Mouse (Mus musculus): ENCODE measurements around the gene Enho. TPM values are rescaled to one million over a fixed set of nuclear protein-coding genes. Genes with fewer than 3 reads are reported as not detected.

Enho gene
- polyA plus RNA-seq, 1 experiment = 0.39 TPM

DNA sequence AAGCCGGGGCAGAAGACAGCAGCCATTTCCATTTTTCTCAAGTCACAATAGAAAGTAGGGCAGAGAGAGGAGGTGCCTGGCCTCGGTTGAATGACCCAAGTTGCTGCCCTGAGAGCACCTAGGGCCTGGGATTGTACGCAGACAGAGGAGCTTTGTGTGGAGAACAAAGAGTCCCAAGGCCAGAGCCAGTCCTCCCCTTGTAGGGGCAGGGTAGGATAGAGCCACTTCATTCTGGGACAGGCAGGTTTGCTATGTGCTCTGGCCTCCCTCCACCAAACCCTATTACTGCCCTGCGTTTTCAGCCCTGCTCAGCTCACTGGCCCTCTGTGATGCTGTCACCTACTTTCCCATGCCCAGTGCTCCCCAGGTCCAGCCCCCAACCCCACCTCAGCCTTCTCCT, 8.0 kb upstream of the Enho start:
- Histone ChIP-seq H3K36me3 (replicated peaks; ENCODE audit: low read length) (no peaks in the 10 kb centered on the region), H3K4me3 (replicated peaks) (no peak overlapping the region), H3K9me3 (peaks cover 5% of the 10 kb centered on the region), H3K27me3 (replicated peaks) (peaks cover 34% of the 10 kb centered on the region), H3K4me1 (peaks cover under 1% of the 10 kb centered on the region; the same call in 1 of the 2 replicates)
- TF ChIP-seq FLI1 (IDR thresholded peaks at IDR 0.05; ENCODE audit: low read length) = no peak
- no peak for TF ChIP-seq GATA1 (IDR thresholded peaks at IDR 0.05; ENCODE audit: borderline replicate concordance, low read length)

DNA sequence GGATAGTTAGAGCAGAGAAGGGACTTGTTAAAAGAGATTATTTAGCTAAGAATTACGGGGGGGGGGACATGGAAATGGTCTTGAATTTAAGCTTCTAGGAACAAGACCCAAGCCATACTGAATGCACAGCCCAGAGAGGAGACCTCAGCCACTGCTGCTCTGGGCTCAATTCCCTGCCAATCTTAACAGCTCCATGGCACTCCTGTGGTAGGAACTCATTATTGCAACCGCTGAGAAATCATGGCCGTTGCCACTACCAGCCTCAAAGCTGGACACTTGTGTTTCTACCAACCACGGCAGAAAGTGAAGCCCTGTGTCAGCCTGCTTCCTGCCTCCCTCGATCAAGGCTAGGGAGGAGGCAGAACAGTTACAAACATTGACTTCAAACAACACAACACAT, 5.4 kb upstream of the Enho start:
- Histone ChIP-seq H3K9me3 (peaks cover 5% of the 10 kb centered on the region), H3K27me3 (replicated peaks) (peaks cover 45% of the 10 kb centered on the region), H3K4me3 (replicated peaks) (no peak overlapping the region), H3K4me1 (peaks cover 3% of the 10 kb centered on the region), H3K36me3 (replicated peaks; ENCODE audit: low read length) (no peaks in the 10 kb centered on the region)
- TF ChIP-seq FLI1 (IDR thresholded peaks at IDR 0.05; ENCODE audit: low read length) (no peak), GATA1 (IDR thresholded peaks at IDR 0.05; ENCODE audit: borderline replicate concordance, low read length) (no peak)

DNA sequence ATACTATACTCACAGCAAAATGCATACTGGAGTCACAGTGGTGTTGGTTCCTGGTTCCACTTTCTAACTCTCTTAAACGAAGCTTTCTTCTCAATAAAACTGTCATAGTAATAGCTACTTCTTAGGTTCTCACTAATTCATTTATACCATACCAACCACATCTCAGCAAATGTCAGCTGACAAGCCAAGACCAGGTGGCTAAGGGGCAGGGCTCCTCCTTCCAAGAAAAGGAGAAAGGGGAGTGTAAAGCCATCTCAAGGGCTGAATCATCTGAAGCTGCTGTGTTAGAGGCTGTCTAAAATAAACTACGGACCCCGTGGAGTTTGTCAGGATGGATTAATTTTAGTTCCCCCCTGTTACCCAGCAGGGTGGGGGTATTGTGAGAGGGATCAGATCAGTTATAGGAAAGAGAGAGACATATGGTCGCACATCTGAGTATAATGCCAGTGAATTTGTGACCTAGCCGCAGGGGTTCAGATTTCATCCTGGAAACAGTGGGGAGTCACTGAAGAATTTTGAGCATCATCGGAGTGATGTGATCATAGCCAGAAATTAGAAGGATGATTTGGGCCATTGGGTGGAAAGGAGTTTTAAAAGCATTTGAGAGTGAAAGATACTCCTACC, 1.2 kb upstream of the Enho start:
- H3K9me3 ChIP-seq = peaks cover 32% of the 10 kb centered on the region
- H3K4me3 ChIP-seq (replicated peaks) = no peak overlapping the region
- TF ChIP-seq GATA1 (IDR thresholded peaks at IDR 0.05; ENCODE audit: borderline replicate concordance, low read length) = no peak
- no peak for TF ChIP-seq FLI1 (IDR thresholded peaks at IDR 0.05; ENCODE audit: low read length)
- no peaks in the 10 kb centered on the region for H3K36me3 ChIP-seq (replicated peaks; ENCODE audit: low read length)
- H3K27me3 ChIP-seq (replicated peaks) = peaks cover 70% of the 10 kb centered on the region
- peaks cover 21% of the 10 kb centered on the region for H3K4me1 ChIP-seq

DNA sequence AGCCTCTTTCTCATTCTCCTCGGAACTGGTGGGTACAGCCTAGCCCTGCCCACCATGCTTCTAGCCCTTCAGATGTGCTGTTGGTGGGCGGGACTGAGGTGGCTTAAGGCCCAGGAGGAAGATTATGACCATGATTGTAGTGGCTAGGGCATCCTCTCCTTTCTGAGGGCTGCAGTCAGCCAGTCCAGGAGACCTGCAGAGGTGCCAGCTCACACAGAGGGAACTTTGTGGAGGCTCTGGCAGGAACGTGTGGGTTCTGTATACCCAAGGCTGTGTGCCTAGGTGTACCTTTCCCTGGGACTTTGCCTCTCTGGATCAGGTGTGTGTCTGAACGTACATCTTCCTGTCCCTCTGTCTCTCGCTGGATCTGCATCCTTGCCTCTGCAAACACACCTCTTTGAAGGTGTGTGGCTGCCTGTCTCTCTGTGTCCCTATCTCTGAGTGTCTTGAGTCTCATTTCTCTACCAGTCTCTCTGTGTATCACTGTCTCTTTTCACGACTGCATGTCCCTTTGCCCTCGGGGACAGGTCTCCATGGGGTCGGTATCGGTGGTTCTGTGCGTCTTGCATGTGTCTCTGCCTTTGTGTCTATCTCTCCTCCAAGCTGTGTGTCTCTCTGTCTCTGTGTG, 796 bp downstream of the Enho start:
- no peaks in the 10 kb centered on the region for H3K36me3 ChIP-seq (replicated peaks; ENCODE audit: low read length)
- H3K27me3 ChIP-seq (replicated peaks) = peaks cover 79% of the 10 kb centered on the region
- peaks cover 21% of the 10 kb centered on the region for H3K4me1 ChIP-seq
- no peak for TF ChIP-seq GATA1 (IDR thresholded peaks at IDR 0.05; ENCODE audit: borderline replicate concordance, low read length)
- TF ChIP-seq FLI1 (IDR thresholded peaks at IDR 0.05; ENCODE audit: low read length) = no peak
- peak overlapping the region; percentile 86 for H3K4me3 ChIP-seq (replicated peaks)
- H3K9me3 ChIP-seq = peaks cover 32% of the 10 kb centered on the region

DNA sequence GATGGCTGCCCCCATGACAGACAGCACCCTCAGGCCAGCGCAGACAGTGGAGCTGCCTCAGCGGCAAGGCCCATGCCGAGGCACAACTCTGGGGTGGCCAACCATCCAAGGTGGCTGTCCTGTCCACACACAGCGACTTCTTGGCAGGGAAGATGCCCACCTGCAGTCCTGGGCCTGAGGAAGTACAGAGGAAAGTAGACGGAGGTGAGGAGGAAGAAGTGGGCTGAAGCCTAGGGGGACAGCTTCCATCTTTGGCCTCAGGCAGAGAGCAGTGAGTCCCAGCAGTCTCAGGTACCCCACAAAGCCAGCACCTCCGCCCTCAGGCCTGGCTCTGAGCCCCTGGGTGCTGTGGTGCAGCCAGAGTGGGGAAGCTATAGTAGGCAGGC, 1.3 kb downstream of the Enho start:
- peaks cover 21% of the 10 kb centered on the region for H3K4me1 ChIP-seq
- H3K9me3 ChIP-seq = peaks cover 29% of the 10 kb centered on the region
- peaks cover 84% of the 10 kb centered on the region for H3K27me3 ChIP-seq (replicated peaks)
- peak overlapping the region; percentile 8 for H3K4me3 ChIP-seq (replicated peaks)
- TF ChIP-seq GATA1 (IDR thresholded peaks at IDR 0.05; ENCODE audit: borderline replicate concordance, low read length) (no peak), FLI1 (IDR thresholded peaks at IDR 0.05; ENCODE audit: low read length) (no peak)
- H3K36me3 ChIP-seq (replicated peaks; ENCODE audit: low read length) = no peaks in the 10 kb centered on the region

DNA sequence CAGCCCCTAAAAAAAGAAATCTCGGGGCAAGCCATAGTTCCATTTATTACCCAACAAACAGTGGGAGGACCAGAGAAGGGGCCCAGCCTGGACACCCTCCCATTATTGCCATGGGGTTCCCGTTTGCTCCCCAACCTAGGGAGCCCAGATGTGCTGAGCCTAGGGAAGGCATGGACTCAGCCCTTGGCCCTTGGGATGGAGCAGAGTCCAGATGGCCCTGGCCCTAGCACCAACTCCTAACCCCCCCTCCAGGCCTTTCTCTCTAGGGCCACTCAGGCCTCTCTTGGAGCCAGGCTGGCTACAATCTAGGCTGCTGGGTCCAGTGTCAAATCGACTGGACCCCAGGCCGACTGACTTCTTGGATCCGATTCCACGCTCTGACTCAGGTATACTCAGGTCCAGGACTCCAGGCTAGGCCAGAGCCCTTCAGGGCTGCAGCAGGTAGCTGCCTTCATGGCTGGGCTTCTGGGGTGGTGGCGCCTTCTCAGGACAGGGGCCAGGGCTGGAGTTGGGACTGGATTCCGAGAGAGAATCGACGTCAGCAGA, 1.9 kb downstream of the Enho start:
- TF ChIP-seq GATA1 (IDR thresholded peaks at IDR 0.05; ENCODE audit: borderline replicate concordance, low read length) (no peak), FLI1 (IDR thresholded peaks at IDR 0.05; ENCODE audit: low read length) (no peak)

DNA sequence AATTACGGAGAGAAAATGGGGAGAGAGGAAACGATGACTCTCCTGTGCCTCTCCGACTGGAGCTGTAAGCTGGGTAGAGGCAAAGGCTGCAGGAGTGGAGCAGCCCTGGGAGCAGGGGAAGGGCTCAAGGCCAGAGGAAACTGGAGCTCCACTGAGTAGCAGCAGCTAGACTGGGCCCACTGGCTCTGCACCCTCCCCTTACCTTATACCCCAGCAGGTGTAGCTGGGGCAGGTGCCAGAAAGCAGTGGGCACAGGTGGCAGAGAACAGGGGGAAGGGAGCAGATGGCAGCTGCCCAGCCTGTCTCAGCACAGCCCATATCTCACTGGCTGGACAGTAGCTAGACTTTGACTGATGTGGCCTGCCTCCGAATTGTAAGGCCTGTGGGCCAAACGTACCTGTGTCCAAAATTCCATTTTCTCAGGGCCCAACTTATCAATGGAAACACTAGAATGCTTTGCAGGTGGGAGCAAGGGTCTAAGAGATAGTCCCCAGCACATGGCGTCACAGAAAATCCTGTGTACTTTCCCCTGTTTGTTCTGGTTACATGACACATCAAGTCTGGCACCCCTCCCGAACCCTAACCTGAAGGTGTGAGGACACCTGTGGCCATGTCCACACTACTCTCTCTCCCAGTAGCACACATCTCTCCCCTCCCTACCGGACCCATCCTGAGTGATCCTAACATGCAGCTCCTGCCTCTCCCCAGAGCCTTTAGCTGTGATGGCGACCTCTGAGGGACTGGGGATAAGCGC, 3.1 kb downstream of the Enho start:
- peaks cover 86% of the 10 kb centered on the region for H3K27me3 ChIP-seq (replicated peaks)
- no peak for TF ChIP-seq GATA1 (IDR thresholded peaks at IDR 0.05; ENCODE audit: borderline replicate concordance, low read length)
- TF ChIP-seq FLI1 (IDR thresholded peaks at IDR 0.05; ENCODE audit: low read length) = no peak
- H3K4me3 ChIP-seq (replicated peaks) = no peak overlapping the region
- peaks cover 23% of the 10 kb centered on the region for H3K4me1 ChIP-seq
- H3K36me3 ChIP-seq (replicated peaks; ENCODE audit: low read length) = no peaks in the 10 kb centered on the region
- peaks cover 26% of the 10 kb centered on the region for H3K9me3 ChIP-seq

More for the DNA sequence above, 1.9 kb downstream of the Enho start:
- peaks cover 21% of the 10 kb centered on the region for H3K4me1 ChIP-seq
- peaks cover 86% of the 10 kb centered on the region for H3K27me3 ChIP-seq (replicated peaks)
- H3K36me3 ChIP-seq (replicated peaks; ENCODE audit: low read length) = no peaks in the 10 kb centered on the region
- H3K9me3 ChIP-seq = peaks cover 26% of the 10 kb centered on the region
- H3K4me3 ChIP-seq (replicated peaks) = no peak overlapping the region

DNA sequence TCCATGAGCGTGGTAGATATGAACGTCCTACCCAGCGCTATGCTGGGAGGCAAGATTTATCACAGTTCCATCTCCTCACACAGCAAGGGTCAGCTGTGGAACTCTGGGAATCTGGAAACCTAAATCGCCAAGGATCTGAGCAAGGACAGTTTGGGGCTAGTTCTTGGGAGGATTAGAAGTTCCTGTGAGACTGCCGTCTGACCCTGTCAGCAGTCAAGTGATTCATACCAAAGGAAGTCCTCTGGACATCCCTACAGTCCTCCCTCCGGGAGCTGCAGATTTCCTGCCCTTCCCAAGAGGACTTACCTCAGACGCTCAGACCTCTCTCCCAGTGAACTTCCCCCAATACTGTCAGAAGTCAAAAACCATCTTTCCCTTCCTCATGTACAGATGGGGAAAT, 3.8 kb downstream of the Enho start:
- TF ChIP-seq FLI1 (IDR thresholded peaks at IDR 0.05; ENCODE audit: low read length) (no peak), GATA1 (IDR thresholded peaks at IDR 0.05; ENCODE audit: borderline replicate concordance, low read length) (no peak)
- Histone ChIP-seq H3K36me3 (replicated peaks; ENCODE audit: low read length) (no peaks in the 10 kb centered on the region), H3K27me3 (replicated peaks) (peaks cover 87% of the 10 kb centered on the region), H3K4me3 (replicated peaks) (no peak overlapping the region), H3K4me1 (peaks cover 28% of the 10 kb centered on the region), H3K9me3 (peaks cover 26% of the 10 kb centered on the region)

DNA sequence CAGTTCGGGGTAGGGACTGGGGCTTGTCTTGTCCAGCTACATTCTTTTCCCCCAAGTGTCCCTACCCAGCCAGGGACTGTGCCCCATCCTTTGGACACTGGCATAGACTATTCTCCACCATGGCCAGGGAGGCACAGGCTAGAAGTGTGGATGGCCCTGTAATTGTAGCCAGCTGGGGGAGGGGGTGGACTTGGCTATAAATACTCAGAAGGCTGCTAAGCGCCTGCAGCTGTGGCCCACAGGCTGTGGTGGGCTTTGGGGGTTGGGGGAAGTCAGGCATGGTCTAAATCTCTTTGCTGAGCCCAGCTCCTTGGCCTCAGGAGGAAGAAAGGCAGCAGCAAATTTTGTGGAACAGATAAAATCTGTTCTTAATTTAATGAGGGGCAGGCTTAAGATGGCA, 4.2 kb downstream of the Enho start:
- Histone ChIP-seq H3K27me3 (replicated peaks) (peaks cover 86% of the 10 kb centered on the region), H3K36me3 (replicated peaks; ENCODE audit: low read length) (no peaks in the 10 kb centered on the region), H3K4me3 (replicated peaks) (no peak overlapping the region), H3K9me3 (peaks cover 26% of the 10 kb centered on the region), H3K4me1 (peaks cover 32% of the 10 kb centered on the region)
- no peak for TF ChIP-seq GATA1 (IDR thresholded peaks at IDR 0.05; ENCODE audit: borderline replicate concordance, low read length)
- no peak for TF ChIP-seq FLI1 (IDR thresholded peaks at IDR 0.05; ENCODE audit: low read length)

DNA sequence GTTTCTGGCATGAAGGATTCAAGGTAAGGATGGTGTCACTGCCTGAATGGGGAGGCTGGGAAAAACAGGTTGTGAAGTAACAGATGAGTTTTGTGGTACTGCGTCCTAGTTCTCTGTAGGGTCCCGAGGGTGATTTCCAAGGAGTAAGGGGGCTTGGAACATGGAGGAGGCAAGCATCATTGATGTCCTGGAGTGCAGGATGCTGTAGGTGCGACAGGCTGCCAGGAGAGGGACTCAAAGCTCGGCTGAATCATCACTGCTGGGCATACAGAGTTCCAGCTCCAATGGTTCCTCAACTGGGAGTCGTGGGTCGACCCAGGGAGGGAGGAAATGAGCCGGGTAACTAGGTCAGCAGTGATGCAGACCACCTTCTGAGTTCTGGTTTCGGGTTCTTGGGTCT, 4.9 kb downstream of the Enho start:
- H3K27me3 ChIP-seq (replicated peaks) = peaks cover 85% of the 10 kb centered on the region
- no peak overlapping the region for H3K4me3 ChIP-seq (replicated peaks)

More for the DNA sequence above, 4.9 kb downstream of the Enho start:
- TF ChIP-seq FLI1 (IDR thresholded peaks at IDR 0.05; ENCODE audit: low read length) = no peak
- TF ChIP-seq GATA1 (IDR thresholded peaks at IDR 0.05; ENCODE audit: borderline replicate concordance, low read length) = no peak
- Histone ChIP-seq H3K4me1 (peaks cover 26% of the 10 kb centered on the region), H3K9me3 (peaks cover 26% of the 10 kb centered on the region), H3K36me3 (replicated peaks; ENCODE audit: low read length) (no peaks in the 10 kb centered on the region)

Measured in megakaryocyte, embryonic 14.5 days (primary cell).